7 mouse cellular contexts compared by ENCODE assay signal in genomic region chrX:166170800-166171738, GRCm38 (mm10). TPM values are rescaled to one million over a fixed set of nuclear protein-coding genes. Genes with fewer than 3 reads are reported as not detected.
DNase-seq lines count a peak whose midpoint lies in the region; ATAC-seq lines count a peak whose summit lies in the region.

No protein-coding gene starts in this region.

- H3K27me3 ChIP-seq in neural tube, embryonic 11.5 days (ENCODE audit: control insufficient read depth, insufficient read depth, low read length) = no peaks in the 10 kb centered on the region
- H3K27me3 ChIP-seq in embryonic facial prominence, embryonic 15.5 days = peaks cover 10% of the 10 kb centered on the region; the same call in 1 of the 2 replicates
- H3K27me3 ChIP-seq in stomach, embryonic 16.5 days (ENCODE audit: control insufficient read depth, insufficient read depth, low read length) = no peaks in the 10 kb centered on the region

- peak overlapping the region; percentile 41 for H3K4me3 ChIP-seq in neural tube, embryonic 11.5 days (ENCODE audit: low read depth, low read length)
- peak overlapping the region; percentile 60 for H3K4me3 ChIP-seq in embryonic facial prominence, embryonic 15.5 days (replicated peaks)
- peak overlapping the region; percentile 53 for H3K4me3 ChIP-seq in stomach, embryonic 16.5 days (replicated peaks; ENCODE audit: low read length)

- peaks cover 3% of the 10 kb centered on the region; the same call in 1 of the 2 replicates for H3K4me1 ChIP-seq in neural tube, embryonic 11.5 days (ENCODE audit: control insufficient read depth, insufficient read depth, low read length)
- no peaks in the 10 kb centered on the region for H3K4me1 ChIP-seq in embryonic facial prominence, embryonic 15.5 days
- peaks cover 6% of the 10 kb centered on the region for H3K4me1 ChIP-seq in stomach, embryonic 16.5 days (ENCODE audit: control insufficient read depth, insufficient read depth, low read length)

- H3K4me2 ChIP-seq in neural tube, embryonic 11.5 days (ENCODE audit: low read depth) = peak overlapping the region; percentile 44
- peak overlapping the region; percentile 43 for H3K4me2 ChIP-seq in embryonic facial prominence, embryonic 15.5 days (replicated peaks)
- peak overlapping the region; percentile 43 for H3K4me2 ChIP-seq in stomach, embryonic 16.5 days (ENCODE audit: low read depth, low read length)

- no peak for DNase-seq in neural tube, embryonic 11.5 days (ENCODE audit: low spot score)
- no peak for DNase-seq in neural tube, embryonic 10.5 days (ENCODE audit: extremely low spot score, low spot score)
- peak; percentile 5 for DNase-seq in liver
- no peak for DNase-seq in B cell, adult 2 months
- no peak for DNase-seq in urinary bladder, adult 18-20 months (ENCODE audit: low spot score in 2 of 2)

- peak overlapping the region; percentile 53 for H3K9ac ChIP-seq in neural tube, embryonic 11.5 days (ENCODE audit: low read length)
- peak overlapping the region; percentile 31; the same call in 1 of the 2 replicates for H3K9ac ChIP-seq in embryonic facial prominence, embryonic 15.5 days
- peak overlapping the region; percentile 61 for H3K9ac ChIP-seq in stomach, embryonic 16.5 days (ENCODE audit: low read length)

- no peak for ATAC-seq in neural tube, embryonic 11.5 days (ENCODE audit: insufficient read depth, low FRiP score, low TSS enrichment)
- no peak for ATAC-seq in embryonic facial prominence, embryonic 15.5 days (ENCODE audit: insufficient number of reproducible peaks, low FRiP score, low TSS enrichment, low read depth)
- ATAC-seq in stomach, embryonic 16.5 days (ENCODE audit: insufficient read depth, low FRiP score) = no peak

- H3K27ac ChIP-seq in neural tube, embryonic 11.5 days (ENCODE audit: low read depth, low read length) = peak overlapping the region; percentile 77
- H3K27ac ChIP-seq in embryonic facial prominence, embryonic 15.5 days (replicated peaks) = peak overlapping the region; percentile 73
- peak overlapping the region; percentile 66; the same call in 1 of the 2 replicates for H3K27ac ChIP-seq in stomach, embryonic 16.5 days (ENCODE audit: low read length)

- H3K36me3 ChIP-seq in neural tube, embryonic 11.5 days (ENCODE audit: control insufficient read depth, insufficient read depth, low read length) = no peaks in the 10 kb centered on the region
- no peaks in the 10 kb centered on the region for H3K36me3 ChIP-seq in embryonic facial prominence, embryonic 15.5 days
- H3K36me3 ChIP-seq in stomach, embryonic 16.5 days (ENCODE audit: control insufficient read depth, insufficient read depth, low read length) = no peaks in the 10 kb centered on the region

- 28% methylated on average over 9 of the region's 9 CpGs for whole genome bisulfite sequencing in neural tube, embryonic 11.5 days
- 17% methylated on average over 9 of the region's 9 CpGs for WGBS in embryonic facial prominence, embryonic 15.5 days
- 17% methylated on average over 9 of the region's 9 CpGs for WGBS in stomach, embryonic 16.5 days

- H3K9me3 ChIP-seq in neural tube, embryonic 11.5 days (ENCODE audit: control insufficient read depth, low read length) = no peaks in the 10 kb centered on the region
- H3K9me3 ChIP-seq in embryonic facial prominence, embryonic 15.5 days (replicated peaks) = no peaks in the 10 kb centered on the region
- H3K9me3 ChIP-seq in stomach, embryonic 16.5 days (replicated peaks; ENCODE audit: control insufficient read depth, low read length) = no peaks in the 10 kb centered on the region

RNA-seq across cellular contexts. Expression of gene Gemin8, which starts 0.8 kb away (rescaled TPM):
- 15.0 and 15.4 TPM in 2 replicates for polyA plus RNA-seq in neural tube, embryonic 11.5 days (2014; fragmentation: Nextera tagmentation; extraction: Ambion mirVana)
- polyA plus RNA-seq in embryonic facial prominence, embryonic 15.5 days (2015; fragmentation: Nextera tagmentation; extraction: Ambion mirVana) = 9.7 and 10.8 TPM in 2 replicates
- polyA plus RNA-seq in stomach, embryonic 16.5 days (2015; fragmentation: Nextera tagmentation; extraction: Ambion mirVana) = 9.2 and 10.2 TPM in 2 replicates
